Mouse (Mus musculus): ENCODE measurements around the gene Syt3. TPM values are rescaled to one million over a fixed set of nuclear protein-coding genes. Genes with fewer than 3 reads are reported as not detected.

Gene Syt3
- polyA plus RNA-seq, 1 experiment from 2014 or later, result 0.59 TPM

GRCm38 (mm10) chr7:44382541-44382940, 1.4 kb upstream of the Syt3 start:
- Histone ChIP-seq H3K9ac (ENCODE audit: low read depth, low read length) (no peak overlapping the region), H3K27me3 (ENCODE audit: control insufficient read depth, insufficient read depth, low read length) (peaks cover 35% of the 10 kb centered on the region), H3K4me1 (ENCODE audit: control insufficient read depth, insufficient read depth, low read length) (0 out of 2 replicates have a peak, but pooled peaks cover 5% of the 10 kb centered on the region), H3K4me3 (ENCODE audit: low read depth, low read length) (no peak overlapping the region), H3K4me2 (no peak overlapping the region), H3K36me3 (ENCODE audit: control insufficient read depth, insufficient read depth, low read length) (no peaks in the 10 kb centered on the region), H3K27ac (ENCODE audit: low read depth, low read length) (no peak overlapping the region), H3K9me3 (replicated peaks; ENCODE audit: control insufficient read depth, low read length) (no peaks in the 10 kb centered on the region)
- WGBS (ENCODE audit: insufficient replicate concordance), result 76% methylated on average over 12 of the region's 12 CpGs
- ATAC-seq (replicated peaks; ENCODE audit: insufficient number of reproducible peaks, low FRiP score, low TSS enrichment), result no peak

GRCm38 (mm10) chr7:44384716-44385059, 786 bp downstream of the Syt3 start:
- H3K27me3 ChIP-seq (ENCODE audit: control insufficient read depth, insufficient read depth, low read length), result peaks cover 37% of the 10 kb centered on the region
- H3K36me3 ChIP-seq (ENCODE audit: control insufficient read depth, insufficient read depth, low read length), result no peaks in the 10 kb centered on the region
- peak overlapping the region; percentile 65 for H3K9ac ChIP-seq (ENCODE audit: low read depth, low read length)
- 1% methylated on average over 16 of the region's 17 CpGs for WGBS (ENCODE audit: insufficient replicate concordance)
- peak overlapping the region; percentile 87 for H3K4me2 ChIP-seq
- H3K4me1 ChIP-seq (ENCODE audit: control insufficient read depth, insufficient read depth, low read length), result 0 out of 2 replicates have a peak, but pooled peaks cover 5% of the 10 kb centered on the region
- peak overlapping the region; percentile 48 for H3K4me3 ChIP-seq (ENCODE audit: low read depth, low read length)
- no peaks in the 10 kb centered on the region for H3K9me3 ChIP-seq (replicated peaks; ENCODE audit: control insufficient read depth, low read length)
- peak; percentile 68; the same call in 1 of the 2 replicates for ATAC-seq (replicated peaks; ENCODE audit: insufficient number of reproducible peaks, low FRiP score, low TSS enrichment)
- no peak overlapping the region for H3K27ac ChIP-seq (ENCODE audit: low read depth, low read length)

GRCm38 (mm10) chr7:44385720-44386119, 1.8 kb downstream of the Syt3 start, which contains the start of gene 1700008O03Rik:
TSS of gene 1700008O03Rik (minus strand) at chr7:44385820.
- Histone ChIP-seq H3K27me3 (ENCODE audit: control insufficient read depth, insufficient read depth, low read length) (peaks cover 39% of the 10 kb centered on the region), H3K9ac (ENCODE audit: low read depth, low read length) (peak within 1 kb of the TSS; percentile 65), H3K36me3 (ENCODE audit: control insufficient read depth, insufficient read depth, low read length) (no peaks in the 10 kb centered on the region), H3K27ac (ENCODE audit: low read depth, low read length) (no peak within 1 kb of the TSS), H3K4me2 (peak within 1 kb of the TSS; percentile 87), H3K4me1 (ENCODE audit: control insufficient read depth, insufficient read depth, low read length) (0 out of 2 replicates have a peak, but pooled peaks cover 5% of the 10 kb centered on the region), H3K4me3 (ENCODE audit: low read depth, low read length) (peak within 1 kb of the TSS; percentile 48), H3K9me3 (replicated peaks; ENCODE audit: control insufficient read depth, low read length) (no peaks in the 10 kb centered on the region)
- 68% methylated on average over 12 of the region's 12 CpGs for WGBS (ENCODE audit: insufficient replicate concordance)
- ATAC-seq (replicated peaks; ENCODE audit: insufficient number of reproducible peaks, low FRiP score, low TSS enrichment), result no peak

- Histone ChIP-seq H3K27ac (ENCODE audit: low read depth, low read length) (no peak overlapping the region), H3K4me3 (ENCODE audit: low read depth, low read length) (no peak overlapping the region), H3K9ac (ENCODE audit: low read depth, low read length) (no peak overlapping the region), H3K27me3 (ENCODE audit: control insufficient read depth, insufficient read depth, low read length) (peaks cover 12% of the 10 kb centered on the region), H3K36me3 (ENCODE audit: control insufficient read depth, insufficient read depth, low read length) (no peaks in the 10 kb centered on the region), H3K4me1 (ENCODE audit: control insufficient read depth, insufficient read depth, low read length) (no peaks in the 10 kb centered on the region), H3K4me2 (no peak overlapping the region), H3K9me3 (replicated peaks; ENCODE audit: control insufficient read depth, low read length) (no peaks in the 10 kb centered on the region)
- WGBS (ENCODE audit: insufficient replicate concordance), result 74% methylated on average over 4 of the region's 4 CpGs
- no peak for ATAC-seq (replicated peaks; ENCODE audit: insufficient number of reproducible peaks, low FRiP score, low TSS enrichment)
These were observed 7.9 kb downstream of the Syt3 start for GRCm38 (mm10) chr7:44391831-44392230.

- WGBS (ENCODE audit: insufficient replicate concordance), result 82% methylated on average over 14 of the region's 14 CpGs
- Histone ChIP-seq H3K4me2 (no peak overlapping the region), H3K27ac (ENCODE audit: low read depth, low read length) (no peak overlapping the region), H3K4me1 (ENCODE audit: control insufficient read depth, insufficient read depth, low read length) (no peaks in the 10 kb centered on the region), H3K27me3 (ENCODE audit: control insufficient read depth, insufficient read depth, low read length) (peaks cover 9% of the 10 kb centered on the region), H3K36me3 (ENCODE audit: control insufficient read depth, insufficient read depth, low read length) (no peaks in the 10 kb centered on the region), H3K4me3 (ENCODE audit: low read depth, low read length) (no peak overlapping the region), H3K9me3 (replicated peaks; ENCODE audit: control insufficient read depth, low read length) (no peaks in the 10 kb centered on the region), H3K9ac (ENCODE audit: low read depth, low read length) (no peak overlapping the region)
- ATAC-seq (replicated peaks; ENCODE audit: insufficient number of reproducible peaks, low FRiP score, low TSS enrichment), result no peak
These were observed 8.4 kb downstream of the Syt3 start for GRCm38 (mm10) chr7:44392341-44392740.

- H3K9ac ChIP-seq (ENCODE audit: low read depth, low read length), result no peak overlapping the region
- H3K4me1 ChIP-seq (ENCODE audit: control insufficient read depth, insufficient read depth, low read length), result no peaks in the 10 kb centered on the region
- WGBS (ENCODE audit: insufficient replicate concordance), result 87% methylated on average over 17 of the region's 17 CpGs
- peaks cover 9% of the 10 kb centered on the region for H3K27me3 ChIP-seq (ENCODE audit: control insufficient read depth, insufficient read depth, low read length)
- no peaks in the 10 kb centered on the region for H3K36me3 ChIP-seq (ENCODE audit: control insufficient read depth, insufficient read depth, low read length)
- no peak overlapping the region for H3K4me2 ChIP-seq
- no peaks in the 10 kb centered on the region for H3K9me3 ChIP-seq (replicated peaks; ENCODE audit: control insufficient read depth, low read length)
- no peak overlapping the region for H3K27ac ChIP-seq (ENCODE audit: low read depth, low read length)
- no peak overlapping the region for H3K4me3 ChIP-seq (ENCODE audit: low read depth, low read length)
- ATAC-seq (replicated peaks; ENCODE audit: insufficient number of reproducible peaks, low FRiP score, low TSS enrichment), result no peak
These were observed 9.4 kb downstream of the Syt3 start for GRCm38 (mm10) chr7:44393284-44393683.

- H3K27ac ChIP-seq (ENCODE audit: low read depth, low read length), result no peak overlapping the region
- 11% methylated on average over 3 of the region's 3 CpGs for WGBS (ENCODE audit: insufficient replicate concordance)
- H3K4me2 ChIP-seq, result no peak overlapping the region
- no peak overlapping the region for H3K4me3 ChIP-seq (ENCODE audit: low read depth, low read length)
- ATAC-seq (replicated peaks; ENCODE audit: insufficient number of reproducible peaks, low FRiP score, low TSS enrichment), result peak; percentile 43; the same call in 1 of the 2 replicates
- no peaks in the 10 kb centered on the region for H3K36me3 ChIP-seq (ENCODE audit: control insufficient read depth, insufficient read depth, low read length)
- H3K9me3 ChIP-seq (replicated peaks; ENCODE audit: control insufficient read depth, low read length), result no peaks in the 10 kb centered on the region
- H3K27me3 ChIP-seq (ENCODE audit: control insufficient read depth, insufficient read depth, low read length), result 0 out of 2 replicates have a peak, but pooled peaks cover 2% of the 10 kb centered on the region
- no peak overlapping the region for H3K9ac ChIP-seq (ENCODE audit: low read depth, low read length)
- peaks cover 5% of the 10 kb centered on the region; the same call in 1 of the 2 replicates for H3K4me1 ChIP-seq (ENCODE audit: control insufficient read depth, insufficient read depth, low read length)
These were observed 14.7 kb downstream of the Syt3 start for GRCm38 (mm10) chr7:44398570-44398969.

GRCm38 (mm10) chr7:44401673-44402072, 17.8 kb downstream of the Syt3 start:
- H3K4me2 ChIP-seq, result no peak overlapping the region
- H3K4me1 ChIP-seq (ENCODE audit: control insufficient read depth, insufficient read depth, low read length), result peaks cover 5% of the 10 kb centered on the region; the same call in 1 of the 2 replicates
- 66% methylated on average over 6 of the region's 6 CpGs for WGBS (ENCODE audit: insufficient replicate concordance)
- no peaks in the 10 kb centered on the region for H3K36me3 ChIP-seq (ENCODE audit: control insufficient read depth, insufficient read depth, low read length)
- no peaks in the 10 kb centered on the region for H3K27me3 ChIP-seq (ENCODE audit: control insufficient read depth, insufficient read depth, low read length)
- H3K9me3 ChIP-seq (replicated peaks; ENCODE audit: control insufficient read depth, low read length), result no peaks in the 10 kb centered on the region
- H3K4me3 ChIP-seq (ENCODE audit: low read depth, low read length), result no peak overlapping the region
- ATAC-seq (replicated peaks; ENCODE audit: insufficient number of reproducible peaks, low FRiP score, low TSS enrichment), result no peak
- H3K9ac ChIP-seq (ENCODE audit: low read depth, low read length), result no peak overlapping the region
- H3K27ac ChIP-seq (ENCODE audit: low read depth, low read length), result no peak overlapping the region

GRCm38 (mm10) chr7:44405346-44406014, 21.6 kb downstream of the Syt3 start:
- peak; percentile 89 for ATAC-seq (replicated peaks; ENCODE audit: insufficient number of reproducible peaks, low FRiP score, low TSS enrichment)
- Histone ChIP-seq H3K4me2 (peak overlapping the region; percentile 74), H3K9ac (ENCODE audit: low read depth, low read length) (peak overlapping the region; percentile 46; the same call in 1 of the 2 replicates)

More at GRCm38 (mm10) chr7:44405346-44406014, 21.6 kb downstream of the Syt3 start:
- 3% methylated on average over 27 of the region's 27 CpGs for WGBS (ENCODE audit: insufficient replicate concordance)
- Histone ChIP-seq H3K4me3 (ENCODE audit: low read depth, low read length) (peak overlapping the region; percentile 43), H3K27me3 (ENCODE audit: control insufficient read depth, insufficient read depth, low read length) (no peaks in the 10 kb centered on the region), H3K36me3 (ENCODE audit: control insufficient read depth, insufficient read depth, low read length) (no peaks in the 10 kb centered on the region), H3K4me1 (ENCODE audit: control insufficient read depth, insufficient read depth, low read length) (no peaks in the 10 kb centered on the region), H3K9me3 (replicated peaks; ENCODE audit: control insufficient read depth, low read length) (no peaks in the 10 kb centered on the region), H3K27ac (ENCODE audit: low read depth, low read length) (peak overlapping the region; percentile 68)
